Mouse (Mus musculus): ENCODE measurements around the gene Hacd1.

- TF ChIP-seq EP300 (IDR thresholded peaks at IDR 0.05) (no peak), CTCF (IDR thresholded peaks at IDR 0.05) (no peak)
Observed at GRCm38 (mm10) chr2:14055168-14055565, 768 bp downstream of the Hacd1 start.
